Mouse (Mus musculus) spleen, adult 2 months (tissue): ENCODE data around the gene Hecw1. TPM values are rescaled to one million over a fixed set of nuclear protein-coding genes. Genes with fewer than 3 reads are reported as not detected.

ENCODE experiments used
- DNase-seq, 2 experiments: peaks; one replicate each; pipeline versions ENCODE4 v3.0.0 to v3.0.0-alpha.2; 2012 to 2021; ENCODE audit warnings: low spot score in 2 of 2, low read depth in 1 of 2
- H3K27ac ChIP-seq: fragments of 200-500 bp; 2 replicates; pipeline ENCODE4 v1.5.1; 2012; ENCODE audit warnings: low read length, inconsistent platforms; ENCODE audit not compliant: insufficient read depth
- H3K27me3 ChIP-seq: fragments of 200-500 bp; 2 replicates; pipeline ENCODE4 v1.6.1; 2012; ENCODE audit warnings: mild to moderate bottlenecking, moderate library complexity, low read length, inconsistent platforms; ENCODE audit not compliant: control insufficient read depth, insufficient read depth
- H3K36me3 ChIP-seq: fragments of 200-500 bp; 2 replicates; pipeline ENCODE4 v1.6.1; 2012; ENCODE audit warnings: mild to moderate bottlenecking, low read length, inconsistent platforms; ENCODE audit not compliant: control insufficient read depth, insufficient read depth
- H3K4me1 ChIP-seq: fragments of 200-500 bp; 2 replicates; pipeline ENCODE4 v1.6.1; 2011; ENCODE audit warnings: inconsistent platforms; ENCODE audit not compliant: control insufficient read depth, insufficient read depth, insufficient read length
- H3K4me3 ChIP-seq: fragments of 200-500 bp; 2 replicates; pipeline ENCODE4 v1.5.1; 2011; ENCODE audit warnings: mild to moderate bottlenecking, inconsistent platforms; ENCODE audit not compliant: insufficient read depth, insufficient read length; ENCODE audit errors: extremely low read depth
- CTCF ChIP-seq: fragments of 200-500 bp; IDR thresholded peaks from 2 replicates; pipeline ENCODE4 v1.5.1; 2011; ENCODE audit warnings: mild to moderate bottlenecking, inconsistent platforms; ENCODE audit not compliant: insufficient read depth, insufficient read length, insufficient replicate concordance; ENCODE audit errors: extremely low read depth
- POLR2A ChIP-seq: fragments of 200-500 bp; IDR thresholded peaks from 2 replicates; pipeline ENCODE4 v1.6.1; 2011; ENCODE audit warnings: low read depth, low read length, inconsistent platforms
- WGBS: fragments of 180-500 bp; shearing (Covaris S2); methylation state at CpG from one replicate; pipeline ENCODE4 v1.1.7; 2018; 5-methylcytosine and 5-hydroxymethylcytosine counted together
- polyA plus RNA-seq: library from polyadenylated mRNA; depleted of rRNA; stranded (reverse); fragments of >200 nt; gene quantifications from 2 replicates; pipeline ENCODE4 v1.2.3, GENCODE M21; 2012

Gene Hecw1
- polyA plus RNA-seq, 1 experiment: 0.95 TPM

GRCm38 (mm10) chr13:14487812-14488211, 35.2 kb downstream of the Hecw1 start:
- Histone ChIP-seq H3K27me3 (no peaks in the 10 kb centered on the region), H3K4me1 (no peaks in the 10 kb centered on the region), H3K27ac (no peak overlapping the region), H3K4me3 (no peak overlapping the region), H3K36me3 (no peaks in the 10 kb centered on the region)
- no peak for TF ChIP-seq CTCF
- TF ChIP-seq POLR2A: no peak
- DNase-seq: no peak
- WGBS: 97% methylated on average over 2 of the region's 2 CpGs

DNA sequence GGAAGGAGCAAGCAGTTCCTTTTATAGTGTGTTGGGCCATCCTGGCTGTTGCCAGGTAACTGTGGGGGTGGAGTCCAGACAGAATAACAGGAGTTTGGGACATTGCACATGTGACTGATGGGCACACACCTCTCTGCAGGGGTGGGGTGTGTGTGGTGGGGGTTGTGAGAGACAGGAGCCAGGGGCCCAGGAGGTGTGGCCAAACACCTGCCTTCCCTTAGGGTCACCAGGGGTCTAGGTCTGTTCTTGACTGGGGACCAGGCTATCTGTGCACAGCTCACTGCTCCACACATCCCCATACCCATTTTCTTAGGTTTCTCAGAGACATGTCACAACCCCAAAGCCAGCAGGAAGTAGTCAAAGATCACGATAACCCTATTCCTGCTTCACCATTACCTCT, 51.9 kb downstream of the Hecw1 start:
- H3K27ac ChIP-seq: no peak overlapping the region
- H3K4me1 ChIP-seq: no peaks in the 10 kb centered on the region
- DNase-seq: no peak
- no peaks in the 10 kb centered on the region for H3K27me3 ChIP-seq
- H3K4me3 ChIP-seq: no peak overlapping the region
- no peaks in the 10 kb centered on the region for H3K36me3 ChIP-seq
- WGBS: 89% methylated on average over 1 of the region's 1 CpGs
- TF ChIP-seq CTCF: no peak
- no peak for TF ChIP-seq POLR2A

- Histone ChIP-seq H3K27me3 (no peaks in the 10 kb centered on the region), H3K4me3 (no peak overlapping the region), H3K27ac (no peak overlapping the region), H3K36me3 (no peaks in the 10 kb centered on the region), H3K4me1 (no peaks in the 10 kb centered on the region)
- WGBS: 82% methylated on average over 3 of the region's 3 CpGs
- DNase-seq: no peak
- TF ChIP-seq POLR2A (no peak), CTCF (no peak)
Observed at GRCm38 (mm10) chr13:14467517-14467916, 55.5 kb downstream of the Hecw1 start.

DNA sequence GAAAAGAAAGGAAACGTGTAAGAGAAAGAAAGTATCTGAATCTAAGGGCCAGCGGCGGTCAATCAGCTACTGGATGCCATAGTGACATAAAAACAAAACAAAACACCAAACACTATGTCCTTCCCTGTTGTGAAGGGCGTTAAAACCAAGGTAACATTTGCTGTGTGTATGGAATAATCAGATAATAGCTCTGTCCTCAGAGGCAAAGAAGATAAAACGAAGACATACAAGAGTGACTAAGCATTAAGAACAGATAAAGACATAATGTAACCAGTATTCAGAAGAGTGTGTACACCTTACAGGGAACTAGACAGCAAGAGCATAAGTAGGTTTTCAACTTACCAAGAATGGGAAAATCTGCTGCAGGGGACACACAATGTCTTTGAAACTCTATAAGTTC, 62.0 kb downstream of the Hecw1 start:
- H3K4me1 ChIP-seq: no peaks in the 10 kb centered on the region
- H3K27me3 ChIP-seq: no peaks in the 10 kb centered on the region
- H3K4me3 ChIP-seq: no peak overlapping the region
- 79% methylated on average over 5 of the region's 5 CpGs for WGBS
- H3K27ac ChIP-seq: no peak overlapping the region
- no peaks in the 10 kb centered on the region for H3K36me3 ChIP-seq
- DNase-seq: no peak
- no peak for TF ChIP-seq POLR2A

GRCm38 (mm10) chr13:14457043-14457442, 66.0 kb downstream of the Hecw1 start:
- DNase-seq: no peak
- Histone ChIP-seq H3K4me3 (no peak overlapping the region), H3K27ac (no peak overlapping the region), H3K4me1 (no peaks in the 10 kb centered on the region), H3K36me3 (no peaks in the 10 kb centered on the region), H3K27me3 (no peaks in the 10 kb centered on the region)
- TF ChIP-seq CTCF (no peak), POLR2A (no peak)
- WGBS: 52% methylated on average over 2 of the region's 2 CpGs

- Histone ChIP-seq H3K4me3 (no peak overlapping the region), H3K36me3 (no peaks in the 10 kb centered on the region), H3K4me1 (no peaks in the 10 kb centered on the region), H3K27me3 (no peaks in the 10 kb centered on the region), H3K27ac (no peak overlapping the region)
- no peak for DNase-seq
- no peak for TF ChIP-seq POLR2A
- no peak for TF ChIP-seq CTCF
Observed at GRCm38 (mm10) chr13:14439540-14439939, 83.5 kb downstream of the Hecw1 start.

GRCm38 (mm10) chr13:14428845-14429553, 94.0 kb downstream of the Hecw1 start:
- H3K36me3 ChIP-seq: no peaks in the 10 kb centered on the region
- no peaks in the 10 kb centered on the region for H3K27me3 ChIP-seq
- H3K4me3 ChIP-seq: no peak overlapping the region
- 91% methylated on average over 6 of the region's 6 CpGs for WGBS
- no peaks in the 10 kb centered on the region for H3K4me1 ChIP-seq
- TF ChIP-seq CTCF (no peak), POLR2A (no peak)
- DNase-seq: no peak
- H3K27ac ChIP-seq: no peak overlapping the region
